Mouse (Mus musculus) lung, adult 2 months (tissue): ENCODE measurements at regions not wholly inside any gene's neighbourhood (a gene's known extent, or its start where the extent isn't known, plus 50 kb on each side); places are given as distances from the start of the nearest gene placed in this dataset.

Source experiments
- CTCF ChIP-seq: fragments of 200-500 bp; IDR thresholded peaks from 2 replicates; pipeline ENCODE4 v1.5.1; 2011; ENCODE audit warnings: mild to moderate bottlenecking, low read length, control low read depth; ENCODE audit not compliant: insufficient read depth
- POLR2A ChIP-seq: fragments of 200-500 bp; IDR thresholded peaks from 2 replicates; pipeline ENCODE4 v1.6.1; 2011; ENCODE audit warnings: low read depth, mild to moderate bottlenecking, control low read depth, low read length, borderline replicate concordance; ENCODE audit errors: extremely low read depth

DNA sequence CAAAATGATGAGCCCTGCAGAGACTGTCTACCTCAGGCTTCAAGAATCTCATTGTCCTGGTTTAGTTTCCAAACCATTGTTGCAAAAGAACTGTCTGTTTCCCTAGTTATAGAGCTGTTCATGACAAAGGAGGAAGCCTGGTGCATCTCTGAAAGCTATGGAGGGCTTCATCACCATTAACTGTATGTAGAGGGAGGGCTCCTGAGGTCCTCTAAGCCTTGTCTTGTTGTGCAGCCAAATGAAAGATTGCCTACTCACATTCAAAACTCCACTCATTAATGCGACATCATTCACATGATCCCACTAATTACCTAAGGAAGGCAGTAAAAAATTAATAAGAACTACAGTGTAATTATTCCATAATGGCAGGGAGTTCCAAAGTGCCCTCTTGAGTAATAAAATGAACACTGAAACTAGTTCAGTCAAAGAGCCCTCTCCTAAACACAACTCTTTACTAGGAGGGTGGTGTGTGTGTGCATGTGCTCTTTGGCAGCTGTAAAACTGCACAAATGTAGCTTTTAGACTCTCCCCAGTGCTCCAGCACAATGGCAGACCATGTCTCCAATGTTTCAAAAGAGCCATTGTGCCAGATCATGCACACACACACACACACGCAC lies 87.6 kb downstream of the Pttg1 start:
- TF ChIP-seq CTCF = no peak
- TF ChIP-seq POLR2A = no peak
